Mouse (Mus musculus): ENCODE results near the gene Zfp799.
"Not testable (repeated sequence)": the region's sequence is repeated elsewhere in the genome, so short reads cannot be mapped to it uniquely, and the experiment has no call there.

Gene Zfp799

GRCm38 (mm10) chr17:32829540-32830417 is at the start of gene Zfp799:
Gene Zfp799 (minus strand): TSS chr17:32830261.
- peak; percentile 86 for DNase-seq (ENCODE audit: low read depth)

GRCm38 (mm10) chr17:32878773-32879172 is 48.7 kb upstream of the Zfp799 start:
- no peak for DNase-seq (ENCODE audit: low read depth)

GRCm38 (mm10) chr17:32877471-32878171 is 47.6 kb upstream of the Zfp799 start:
- DNase-seq (ENCODE audit: low read depth) = no peak

- no peak for DNase-seq (ENCODE audit: low read depth)
These were observed 42.6 kb upstream of the Zfp799 start for GRCm38 (mm10) chr17:32872696-32873095.

- no peak for DNase-seq (ENCODE audit: low read depth)
These were observed 42.0 kb upstream of the Zfp799 start for GRCm38 (mm10) chr17:32872091-32872490.

- DNase-seq (ENCODE audit: low read depth) = no peak
These were observed 41.4 kb upstream of the Zfp799 start for GRCm38 (mm10) chr17:32871483-32871882.

GRCm38 (mm10) chr17:32867266-32867665 is 37.2 kb upstream of the Zfp799 start:
- not testable (repeated sequence) for DNase-seq (ENCODE audit: low read depth)

GRCm38 (mm10) chr17:32856713-32857112 is 26.7 kb upstream of the Zfp799 start:
- DNase-seq (ENCODE audit: low read depth) = not testable (repeated sequence)

- DNase-seq (ENCODE audit: low read depth) = no peak
These were observed 21.5 kb upstream of the Zfp799 start for GRCm38 (mm10) chr17:32851581-32851980.

GRCm38 (mm10) chr17:32841388-32841787 is 11.3 kb upstream of the Zfp799 start:
- no peak for DNase-seq (ENCODE audit: low read depth)

GRCm38 (mm10) chr17:32839083-32839802 is 9.2 kb upstream of the Zfp799 start:
- DNase-seq (ENCODE audit: low read depth) = no peak

GRCm38 (mm10) chr17:32830418-32830782 is 339 bp upstream of the Zfp799 start:
- no peak for DNase-seq (ENCODE audit: low read depth)

GRCm38 (mm10) chr17:32816074-32816784 is 13.8 kb downstream of the Zfp799 start:
- DNase-seq (ENCODE audit: low read depth) = no peak

- no peak for DNase-seq (ENCODE audit: low read depth)
These were observed 15.9 kb downstream of the Zfp799 start for GRCm38 (mm10) chr17:32814136-32814535.

GRCm38 (mm10) chr17:32810648-32811047 is 19.4 kb downstream of the Zfp799 start:
- no peak for DNase-seq (ENCODE audit: low read depth)

- DNase-seq (ENCODE audit: low read depth) = no peak
These were observed 20.3 kb downstream of the Zfp799 start, which contains the start of gene Zfp811 for GRCm38 (mm10) chr17:32809544-32810374. Gene Zfp811 (minus strand): TSS chr17:32809931.

- DNase-seq (ENCODE audit: low read depth) = no peak
These were observed 21.1 kb downstream of the Zfp799 start for GRCm38 (mm10) chr17:32808921-32809320.

GRCm38 (mm10) chr17:32789244-32789643 is 40.8 kb downstream of the Zfp799 start:
- DNase-seq (ENCODE audit: low read depth) = no peak

GRCm38 (mm10) chr17:32788576-32788975 is 41.5 kb downstream of the Zfp799 start:
- DNase-seq (ENCODE audit: low read depth) = no peak

GRCm38 (mm10) chr17:32788094-32788559 is 41.9 kb downstream of the Zfp799 start, which contains the start of gene Zfp871:
Gene Zfp871 (minus strand): TSS chr17:32788287.
- peak; percentile 95 for DNase-seq (ENCODE audit: low read depth)

All from induced T-regulatory cell, adult 2 months (primary cell).